Mouse (Mus musculus) heart, embryonic 10.5 days (tissue): ENCODE results near the gene Ypel2. TPM values are rescaled to one million over a fixed set of nuclear protein-coding genes. Genes with fewer than 3 reads are reported as not detected.

Experiments used
- DNase-seq: peaks from one replicate; pipeline ENCODE4 v3.0.0-alpha.2; 2017; ENCODE audit warnings: low spot score
- H3K27ac ChIP-seq: fragments of 300-500 bp; sonication (generic); 2 replicates; pipeline ENCODE4 v1.5.1; 2016; ENCODE audit warnings: mild to moderate bottlenecking
- H3K27me3 ChIP-seq: fragments of 300-500 bp; sonication (generic); 2 replicates; pipeline ENCODE4 v1.6.1; 2016; ENCODE audit warnings: mild to moderate bottlenecking; ENCODE audit not compliant: poor library complexity, insufficient read depth, severe bottlenecking
- H3K36me3 ChIP-seq: fragments of 300-500 bp; sonication (generic); 2 replicates; pipeline ENCODE4 v1.6.1; 2016; ENCODE audit warnings: mild to moderate bottlenecking, moderate library complexity
- H3K4me1 ChIP-seq: fragments of 300-500 bp; sonication (generic); 2 replicates; pipeline ENCODE4 v1.6.1; 2016; ENCODE audit warnings: mild to moderate bottlenecking
- H3K4me3 ChIP-seq: fragments of 300-500 bp; sonication (generic); 2 replicates; pipeline ENCODE4 v1.5.1; 2016; ENCODE audit warnings: mild to moderate bottlenecking, moderate library complexity
- H3K9me3 ChIP-seq: fragments of 300-500 bp; sonication (generic); 2 replicates; pipeline ENCODE4 v1.6.1; 2016; ENCODE audit warnings: mild to moderate bottlenecking, moderate library complexity
- WGBS: fragments of 180-500 bp; shearing (Covaris S2); methylation state at CpG from one replicate; pipeline ENCODE4 v1.1.7; 2016; 5-methylcytosine and 5-hydroxymethylcytosine counted together
- polyA plus RNA-seq: library from polyadenylated mRNA; unstranded; fragments of >200 nt; fragmentation: Nextera tagmentation; extraction: Ambion mirVana; gene quantifications from 2 replicates; pipeline ENCODE4 v1.2.1, GENCODE M21; 2016

The Ypel2 gene
- polyA plus RNA-seq, 1 experiment from 2014 or later, result 13.0 TPM

DNA sequence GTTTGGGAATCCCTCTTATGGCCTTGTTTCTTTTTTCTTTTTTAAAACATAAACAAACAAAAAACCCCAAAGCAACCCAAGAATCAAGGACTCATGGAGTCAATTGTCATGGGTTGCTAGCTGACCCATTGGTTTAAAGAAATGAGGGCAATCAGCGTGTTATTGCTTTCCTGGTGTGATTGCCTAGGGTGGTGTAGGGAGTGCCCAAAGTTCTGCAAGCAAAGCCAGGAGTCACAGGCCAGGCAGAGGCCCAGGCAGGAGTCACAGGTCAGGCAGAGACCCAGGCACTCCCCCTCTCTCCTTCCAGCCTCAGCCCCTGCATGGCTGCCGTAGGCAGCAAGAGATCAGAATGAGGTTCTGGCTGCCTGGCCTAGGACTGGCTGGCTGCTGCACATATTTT lies 58.6 kb downstream of the Ypel2 start:
- H3K36me3 ChIP-seq, result peaks cover 8% of the 10 kb centered on the region; the same call in 1 of the 2 replicates
- H3K4me3 ChIP-seq, result no peak overlapping the region
- no peaks in the 10 kb centered on the region for H3K9me3 ChIP-seq
- H3K4me1 ChIP-seq, result peaks cover 38% of the 10 kb centered on the region
- no peaks in the 10 kb centered on the region for H3K27me3 ChIP-seq
- no peak for DNase-seq
- WGBS, result 61% methylated on average over 2 of the region's 2 CpGs
- peak overlapping the region; percentile 17; the same call in 1 of the 2 replicates for H3K27ac ChIP-seq

DNA sequence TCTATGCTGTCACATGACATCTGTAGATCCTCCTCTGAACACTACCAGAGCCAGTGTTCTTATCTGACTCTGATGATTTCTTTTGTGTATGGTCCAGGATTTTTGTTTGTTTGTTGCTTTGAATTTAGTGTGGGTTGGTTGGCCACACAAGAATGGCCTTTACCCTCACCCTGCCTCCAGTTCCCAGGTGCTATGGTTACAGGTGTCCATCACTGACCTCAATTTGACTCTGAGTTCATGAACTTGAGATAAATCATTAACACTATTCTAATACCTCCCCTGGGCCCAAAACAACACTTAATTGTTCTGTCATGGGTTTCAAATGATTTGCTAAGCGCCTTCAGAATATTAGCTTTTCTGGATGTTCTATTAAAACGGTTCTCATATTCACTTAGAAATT lies 61.3 kb downstream of the Ypel2 start:
- no peaks in the 10 kb centered on the region for H3K36me3 ChIP-seq
- H3K4me1 ChIP-seq, result peaks cover 16% of the 10 kb centered on the region; the same call in 1 of the 2 replicates
- no peak overlapping the region for H3K27ac ChIP-seq
- WGBS, result 83% methylated on average over 2 of the region's 2 CpGs
- H3K27me3 ChIP-seq, result no peaks in the 10 kb centered on the region
- DNase-seq, result no peak
- no peaks in the 10 kb centered on the region for H3K9me3 ChIP-seq
- no peak overlapping the region for H3K4me3 ChIP-seq

GRCm38 (mm10) chr11:86930636-86931180 lies 62.8 kb downstream of the Ypel2 start:
- DNase-seq, result no peak
- peaks cover 16% of the 10 kb centered on the region; the same call in 1 of the 2 replicates for H3K4me1 ChIP-seq
- no peaks in the 10 kb centered on the region for H3K36me3 ChIP-seq
- no peak overlapping the region for H3K4me3 ChIP-seq
- WGBS, result 83% methylated on average over 10 of the region's 10 CpGs
- H3K27ac ChIP-seq, result no peak overlapping the region
- H3K9me3 ChIP-seq, result no peaks in the 10 kb centered on the region
- H3K27me3 ChIP-seq, result no peaks in the 10 kb centered on the region

DNA sequence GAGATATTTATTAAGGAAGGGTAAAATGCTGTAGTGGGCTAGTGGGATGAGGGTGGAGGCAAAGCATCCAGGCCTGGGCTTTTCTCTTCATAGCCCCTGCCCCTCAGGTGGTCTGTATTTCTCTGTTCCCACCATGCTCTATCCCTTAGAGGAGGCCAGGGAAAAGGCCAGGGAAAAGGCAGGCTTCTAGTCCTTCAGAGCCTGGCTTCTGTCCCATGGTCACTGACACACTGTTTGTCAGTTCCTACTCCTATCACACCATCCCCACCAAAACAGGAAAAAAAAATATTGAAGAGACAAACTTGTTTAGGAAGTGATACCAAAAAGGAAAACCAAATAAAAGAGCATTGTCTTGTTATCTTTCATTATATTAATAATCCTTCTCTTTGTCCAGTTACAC lies 63.5 kb downstream of the Ypel2 start:
- Histone ChIP-seq H3K9me3 (no peaks in the 10 kb centered on the region), H3K4me1 (peaks cover 18% of the 10 kb centered on the region; the same call in 1 of the 2 replicates), H3K27ac (no peak overlapping the region), H3K4me3 (no peak overlapping the region), H3K27me3 (no peaks in the 10 kb centered on the region), H3K36me3 (no peaks in the 10 kb centered on the region)
- no peak for DNase-seq

- no peaks in the 10 kb centered on the region for H3K36me3 ChIP-seq
- no peak overlapping the region for H3K27ac ChIP-seq
- 75% methylated on average over 4 of the region's 4 CpGs for WGBS
- DNase-seq, result no peak
- no peaks in the 10 kb centered on the region for H3K27me3 ChIP-seq
- peaks cover 15% of the 10 kb centered on the region; the same call in 1 of the 2 replicates for H3K4me1 ChIP-seq
- H3K9me3 ChIP-seq, result no peaks in the 10 kb centered on the region
- no peak overlapping the region for H3K4me3 ChIP-seq
Measured at GRCm38 (mm10) chr11:86929531-86929930, 64.0 kb downstream of the Ypel2 start.

DNA sequence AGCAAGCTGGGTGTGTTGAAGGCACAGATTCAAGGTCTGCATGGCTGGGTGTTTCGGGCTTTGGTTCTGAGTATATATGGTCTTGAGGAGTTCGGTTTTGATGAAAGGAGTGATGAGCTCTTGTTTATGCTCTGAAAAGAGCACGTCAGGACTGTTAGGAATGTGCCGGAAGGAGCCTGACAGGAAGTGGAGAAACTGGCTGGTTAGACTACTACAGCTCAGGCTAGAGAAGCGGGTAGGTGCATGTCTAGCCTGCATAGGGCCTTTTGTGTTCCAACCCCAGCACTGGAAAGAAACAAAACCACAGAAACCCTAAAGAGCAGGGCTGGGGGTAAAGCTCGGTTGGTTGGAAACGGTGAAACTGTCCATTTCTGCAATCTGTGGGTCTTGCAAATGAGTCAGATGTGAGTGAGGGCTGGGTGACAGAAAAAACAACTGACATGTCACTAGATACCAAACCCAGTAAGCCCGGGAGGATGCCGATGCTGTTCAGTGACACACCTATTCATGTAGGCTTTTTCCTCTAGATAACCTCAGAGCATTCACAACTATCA lies 68.3 kb downstream of the Ypel2 start:
- Histone ChIP-seq H3K4me1 (peaks cover 34% of the 10 kb centered on the region), H3K27me3 (no peaks in the 10 kb centered on the region), H3K36me3 (no peaks in the 10 kb centered on the region), H3K9me3 (no peaks in the 10 kb centered on the region), H3K27ac (0 out of 2 replicates have a peak overlapping the region, but pooled peaks have one; percentile 37), H3K4me3 (no peak overlapping the region)
- DNase-seq, result no peak
- WGBS, result 70% methylated on average over 9 of the region's 9 CpGs

DNA sequence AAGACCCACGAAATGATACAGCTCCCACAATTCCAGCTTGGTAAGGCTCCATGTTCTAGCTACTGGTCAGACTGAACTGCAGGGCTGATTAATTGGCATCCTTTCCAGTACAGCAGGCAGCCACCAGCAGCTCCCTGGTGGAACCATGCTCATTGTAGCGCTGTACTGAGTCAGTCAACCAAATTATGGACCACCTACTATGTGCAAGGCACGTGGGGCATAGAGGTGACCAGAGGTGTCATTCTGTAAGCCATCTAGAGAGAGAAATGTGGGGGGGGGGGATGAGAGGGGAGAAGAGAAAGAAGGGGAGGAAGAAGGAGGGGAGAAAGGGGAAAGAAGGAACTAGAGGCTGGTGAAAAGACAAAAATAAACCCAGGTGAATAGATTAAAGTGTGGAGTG lies 68.9 kb downstream of the Ypel2 start:
- no peak overlapping the region for H3K27ac ChIP-seq
- no peaks in the 10 kb centered on the region for H3K27me3 ChIP-seq
- H3K4me1 ChIP-seq, result peaks cover 39% of the 10 kb centered on the region
- H3K9me3 ChIP-seq, result no peaks in the 10 kb centered on the region
- no peak for DNase-seq
- no peaks in the 10 kb centered on the region for H3K36me3 ChIP-seq
- WGBS, result 75% methylated on average over 3 of the region's 3 CpGs
- no peak overlapping the region for H3K4me3 ChIP-seq

DNA sequence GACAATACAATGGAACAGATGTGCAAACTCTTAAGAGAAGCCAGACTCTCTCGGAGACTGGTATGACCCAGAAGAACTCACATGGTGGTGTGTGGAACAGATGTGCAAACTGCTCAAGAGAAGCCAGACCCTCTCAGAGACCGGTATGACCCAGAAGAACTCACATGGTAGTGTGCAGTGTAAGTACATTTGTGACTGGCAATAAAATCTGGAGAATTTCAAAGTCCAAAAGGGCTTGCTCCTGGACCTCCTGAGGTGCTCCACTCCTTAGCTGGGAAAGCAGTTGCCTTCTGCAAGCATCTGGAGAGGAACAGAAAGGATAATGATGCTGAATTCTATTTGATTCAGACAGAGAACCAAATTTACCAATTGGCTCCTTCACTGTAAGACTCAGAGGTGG lies 69.9 kb downstream of the Ypel2 start:
- Histone ChIP-seq H3K4me1 (peaks cover 47% of the 10 kb centered on the region), H3K36me3 (no peaks in the 10 kb centered on the region), H3K27me3 (no peaks in the 10 kb centered on the region), H3K4me3 (no peak overlapping the region), H3K9me3 (no peaks in the 10 kb centered on the region), H3K27ac (no peak overlapping the region)
- WGBS, result 54% methylated on average over 2 of the region's 2 CpGs
- no peak for DNase-seq

DNA sequence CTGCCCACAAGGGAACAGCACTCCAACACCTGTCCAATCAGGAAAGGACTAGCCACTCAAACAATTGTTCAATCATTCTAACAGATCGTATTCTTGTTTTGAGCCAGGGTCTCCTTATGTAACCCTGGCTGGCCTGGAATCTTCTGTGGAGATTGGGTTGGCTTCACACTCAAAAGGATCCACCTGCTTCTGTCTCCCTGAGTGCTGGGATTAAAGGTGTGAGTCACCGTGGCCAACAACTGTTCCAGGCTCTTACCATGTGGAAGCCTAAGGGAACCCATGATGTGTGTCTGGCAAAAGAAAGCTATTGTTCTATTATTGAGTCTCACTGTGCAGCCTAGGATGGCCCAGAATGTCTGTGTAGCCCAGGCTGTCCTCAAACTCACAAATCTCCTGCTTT lies 71.5 kb downstream of the Ypel2 start:
- WGBS, result 81% methylated on average over 2 of the region's 2 CpGs
- no peak overlapping the region for H3K4me3 ChIP-seq
- H3K9me3 ChIP-seq, result no peaks in the 10 kb centered on the region
- no peaks in the 10 kb centered on the region for H3K36me3 ChIP-seq
- H3K4me1 ChIP-seq, result peaks cover 55% of the 10 kb centered on the region
- no peak overlapping the region for H3K27ac ChIP-seq
- H3K27me3 ChIP-seq, result no peaks in the 10 kb centered on the region
- no peak for DNase-seq

DNA sequence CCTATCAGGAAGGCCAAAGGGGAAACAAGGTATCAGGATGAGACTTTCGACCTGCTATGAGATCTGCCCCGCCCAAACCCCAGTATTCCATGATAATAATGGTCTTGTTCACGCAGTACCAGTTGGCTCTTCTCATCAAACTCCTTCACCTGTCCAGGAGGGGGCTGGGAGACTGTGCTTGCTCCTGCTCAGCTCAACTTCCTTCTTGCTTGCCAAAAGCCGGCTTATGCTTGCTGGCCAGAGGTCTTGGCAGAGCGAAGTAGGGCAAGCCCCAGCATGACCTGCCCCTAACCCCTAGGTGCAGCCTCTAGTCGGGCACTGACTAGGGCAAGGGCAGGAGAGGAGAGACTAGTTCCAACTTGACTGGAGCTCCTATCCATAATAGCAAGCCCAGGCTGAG lies 72.2 kb downstream of the Ypel2 start:
- WGBS, result 85% methylated on average over 6 of the region's 6 CpGs
- Histone ChIP-seq H3K4me1 (peaks cover 62% of the 10 kb centered on the region), H3K4me3 (no peak overlapping the region), H3K27me3 (no peaks in the 10 kb centered on the region), H3K36me3 (no peaks in the 10 kb centered on the region), H3K27ac (peak overlapping the region; percentile 88), H3K9me3 (no peaks in the 10 kb centered on the region)
- DNase-seq, result no peak

DNA sequence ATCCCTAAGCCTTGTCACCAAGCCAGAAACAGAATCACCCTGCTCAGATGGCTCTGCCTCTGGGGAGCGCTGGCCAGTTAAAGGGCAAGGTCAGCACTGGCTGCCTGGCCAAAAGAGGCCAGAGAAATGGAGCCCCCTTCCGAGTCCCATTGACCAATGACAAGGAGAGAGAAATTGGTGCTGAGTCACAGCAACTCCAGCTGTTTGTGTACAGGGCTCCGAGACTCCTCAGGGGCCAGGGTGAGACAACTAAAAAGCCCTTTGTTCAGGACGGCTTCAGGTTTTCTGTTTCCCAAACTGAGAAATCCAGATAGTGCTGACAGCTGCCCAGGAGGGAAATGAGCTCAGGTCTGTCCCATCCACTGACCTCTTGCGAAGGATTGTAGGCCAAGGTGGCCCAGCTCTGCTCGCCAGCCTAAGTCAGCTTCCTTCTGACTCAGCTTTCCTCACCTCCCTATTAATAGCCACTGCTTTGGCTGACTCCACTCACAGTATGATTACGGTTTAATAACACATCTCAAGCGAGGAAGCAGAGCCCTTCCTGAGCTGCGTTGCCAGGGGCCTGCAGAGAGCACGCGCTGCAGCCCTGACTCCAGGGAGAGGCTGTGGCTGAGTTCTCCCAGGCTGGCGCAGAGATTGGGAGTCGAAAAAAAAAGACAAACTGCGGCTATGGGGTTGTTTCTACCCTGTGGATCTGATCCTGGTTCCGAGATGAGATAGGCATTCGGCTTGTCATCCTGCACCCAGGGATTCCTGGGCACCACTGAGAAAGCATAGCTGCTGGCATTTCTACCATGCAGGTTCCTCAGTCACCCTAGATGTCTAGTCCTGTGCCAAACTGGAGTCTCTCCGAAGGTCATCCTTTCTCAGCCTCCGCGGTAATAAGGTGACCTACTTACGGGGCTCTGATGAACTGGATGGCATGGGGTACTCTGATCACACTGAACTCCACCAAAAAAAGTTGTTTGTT lies 73.1 kb downstream of the Ypel2 start:
- peak overlapping the region; percentile 19; the same call in 1 of the 2 replicates for H3K4me3 ChIP-seq
- H3K27me3 ChIP-seq, result no peaks in the 10 kb centered on the region
- peaks cover 71% of the 10 kb centered on the region for H3K4me1 ChIP-seq
- WGBS, result 38% methylated on average over 20 of the region's 20 CpGs
- H3K9me3 ChIP-seq, result no peaks in the 10 kb centered on the region
- no peaks in the 10 kb centered on the region for H3K36me3 ChIP-seq
- H3K27ac ChIP-seq, result peak overlapping the region; percentile 88
- DNase-seq, result peak; percentile 86

- WGBS, result 83% methylated on average over 7 of the region's 7 CpGs
- H3K36me3 ChIP-seq, result no peaks in the 10 kb centered on the region
- no peaks in the 10 kb centered on the region for H3K9me3 ChIP-seq
- no peaks in the 10 kb centered on the region for H3K27me3 ChIP-seq
- H3K27ac ChIP-seq, result peak overlapping the region; percentile 88
- peaks cover 74% of the 10 kb centered on the region for H3K4me1 ChIP-seq
- no peak overlapping the region for H3K4me3 ChIP-seq
- DNase-seq, result no peak
Measured at GRCm38 (mm10) chr11:86919468-86919867, 74.0 kb downstream of the Ypel2 start.

- H3K36me3 ChIP-seq, result no peaks in the 10 kb centered on the region
- DNase-seq, result no peak
- H3K27me3 ChIP-seq, result no peaks in the 10 kb centered on the region
- no peaks in the 10 kb centered on the region for H3K9me3 ChIP-seq
- H3K27ac ChIP-seq, result peak overlapping the region; percentile 87
- WGBS, result 91% methylated on average over 2 of the region's 2 CpGs
- H3K4me3 ChIP-seq, result no peak overlapping the region
- peaks cover 83% of the 10 kb centered on the region for H3K4me1 ChIP-seq
Measured at GRCm38 (mm10) chr11:86917536-86917935, 76.0 kb downstream of the Ypel2 start.
